Mouse (Mus musculus) liver, embryonic 11.5 days (tissue): ENCODE results near the gene Ift46. TPM values are rescaled to one million over a fixed set of nuclear protein-coding genes. Genes with fewer than 3 reads are reported as not detected.

ENCODE experiments used
- ATAC-seq: fragments of 200-750 bp; cut with Nextera tagmentation; replicated peaks from 2 replicates; pipeline ENCODE4 v1.8.0; 2017; ENCODE audit warnings: moderate number of reproducible peaks, mild to moderate bottlenecking, moderate TSS enrichment, moderate library complexity; ENCODE audit not compliant: low FRiP score
- DNase-seq: peaks from one replicate; pipeline ENCODE4 v3.0.0-alpha.2; 2017; ENCODE audit warnings: low spot score
- H3K27ac ChIP-seq: fragments of 300-500 bp; sonication (generic); 2 replicates; pipeline ENCODE4 v1.5.1; 2014; ENCODE audit warnings: mild to moderate bottlenecking, low read depth, low read length, control low read depth
- H3K27me3 ChIP-seq: fragments of 300-500 bp; sonication (generic); replicated peaks from 2 replicates; pipeline ENCODE4 v1.6.1; 2014; ENCODE audit warnings: low read length, mixed read lengths; ENCODE audit not compliant: control insufficient read depth, insufficient read depth
- H3K36me3 ChIP-seq: fragments of 300-500 bp; sonication (generic); 2 replicates; pipeline ENCODE4 v1.6.1; 2014; ENCODE audit warnings: mild to moderate bottlenecking, low read length, moderate library complexity, mixed read lengths; ENCODE audit not compliant: control insufficient read depth, insufficient read depth
- H3K4me1 ChIP-seq: fragments of 300-500 bp; sonication (generic); replicated peaks from 2 replicates; pipeline ENCODE4 v1.6.1; 2014; ENCODE audit warnings: low read length, mixed read lengths; ENCODE audit not compliant: control insufficient read depth, insufficient read depth
- H3K4me2 ChIP-seq: fragments of 300-500 bp; sonication (generic); 2 replicates; pipeline ENCODE4 v1.6.1; 2014; ENCODE audit warnings: mild to moderate bottlenecking, control low read depth, moderate library complexity
- H3K4me3 ChIP-seq: fragments of 300-500 bp; sonication (generic); 2 replicates; pipeline ENCODE4 v1.5.1; 2014; ENCODE audit warnings: low read depth, low read length, control low read depth
- H3K9ac ChIP-seq: fragments of 300-500 bp; sonication (generic); 2 replicates; pipeline ENCODE4 v1.6.1; 2014; ENCODE audit warnings: low read depth, low read length, control low read depth
- H3K9me3 ChIP-seq: fragments of 300-500 bp; sonication (generic); 2 replicates; pipeline ENCODE4 v1.6.1; 2016; ENCODE audit warnings: low read length, inconsistent platforms, mixed read lengths; ENCODE audit not compliant: control insufficient read depth
- WGBS: fragments of 180-500 bp; shearing (Covaris S2); extraction: QIAGEN DNeasy Blood & Tissue Kit; methylation state at CpG from one replicate; pipeline ENCODE4 v1.1.7; 2014; 5-methylcytosine and 5-hydroxymethylcytosine counted together
- polyA plus RNA-seq: library from polyadenylated mRNA; unstranded; fragments of >200 nt; fragmentation: Nextera tagmentation; extraction: Ambion mirVana; gene quantifications from 2 replicates; pipeline ENCODE4 v1.2.1, GENCODE M21; 2014

Gene Ift46
- polyA plus RNA-seq, 1 experiment from 2014 or later: 48.9 TPM

DNA sequence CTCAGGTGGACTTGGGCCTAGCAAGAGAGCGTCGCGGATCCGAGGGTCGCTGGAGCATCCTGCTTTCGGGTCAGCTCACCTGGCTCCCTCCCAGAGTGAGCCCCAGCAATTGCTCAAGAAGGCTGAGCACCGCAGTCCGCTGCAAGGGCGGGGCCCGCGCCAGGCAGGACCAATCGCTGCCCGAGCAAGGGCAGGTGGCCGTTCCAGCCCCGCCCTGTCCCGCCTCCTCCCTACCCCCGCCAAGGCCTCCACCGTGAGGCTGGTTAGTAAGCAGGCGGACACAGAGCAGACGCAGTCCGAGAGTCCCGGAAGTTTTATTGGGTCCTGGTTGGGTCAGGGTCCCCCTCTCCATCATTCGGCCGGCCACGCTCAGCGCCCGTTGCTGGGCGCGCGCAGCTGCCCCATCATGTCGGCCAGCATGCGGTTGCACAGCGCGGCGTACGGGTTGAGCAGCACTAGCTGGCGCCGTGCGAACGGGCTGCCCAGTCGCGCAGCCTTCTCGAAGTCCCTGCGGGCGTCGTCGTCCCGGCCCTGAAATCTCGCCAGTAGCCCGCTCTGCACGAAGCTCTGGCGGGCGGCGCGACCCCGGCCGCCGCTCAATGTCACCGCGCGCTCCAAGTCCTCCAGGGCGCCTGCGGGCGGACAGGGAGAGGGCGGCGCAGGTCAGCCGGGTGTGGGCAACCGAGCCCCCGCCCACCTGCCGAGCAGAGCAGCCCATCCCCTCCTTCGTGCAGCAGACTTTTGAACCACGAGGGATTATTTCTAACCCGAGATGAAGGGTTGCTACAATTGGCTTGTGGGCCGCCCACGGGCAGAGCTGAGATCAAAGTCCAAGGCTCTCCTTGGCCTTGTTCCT is 31.6 kb downstream of the Ift46 start, which contains the start of gene Tmem25:
TSS of gene Tmem25 (minus strand) at position 206 of the 856 bp plus-strand sequence.
- H3K9me3 ChIP-seq: no peaks in the 10 kb centered on the region
- DNase-seq (peak; percentile 87), ATAC-seq (peak; percentile 95)
- H3K27ac ChIP-seq: peak within 1 kb of the TSS; percentile 71; the same call in 1 of the 2 replicates
- H3K4me1 ChIP-seq: peaks cover 14% of the 10 kb centered on the region
- peak within 1 kb of the TSS; percentile 72 for H3K9ac ChIP-seq
- peaks cover 19% of the 10 kb centered on the region for H3K27me3 ChIP-seq
- under 1% methylated on average over 75 of the region's 75 CpGs for WGBS
- peak within 1 kb of the TSS; percentile 99 for H3K4me2 ChIP-seq
- peak within 1 kb of the TSS; percentile 72 for H3K4me3 ChIP-seq
- H3K36me3 ChIP-seq: no peaks in the 10 kb centered on the region

DNA sequence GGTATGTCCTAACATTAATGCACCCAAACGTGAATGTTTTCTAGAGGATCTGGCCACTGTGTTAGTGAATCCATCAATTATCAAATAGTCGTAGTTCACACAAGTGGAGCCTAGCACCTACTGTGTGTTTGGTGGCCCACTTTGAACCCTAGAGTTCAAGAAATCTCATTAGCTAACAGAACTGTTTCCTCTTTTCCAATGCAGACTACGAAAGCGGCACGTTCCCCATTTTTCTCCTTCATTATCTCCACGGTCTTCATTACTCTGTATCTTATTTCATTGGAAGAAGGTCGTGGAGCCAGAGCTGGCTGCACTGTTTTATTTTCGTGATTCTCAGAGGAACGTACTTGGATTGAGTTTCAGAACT is 32.2 kb downstream of the Ift46 start:
- Histone ChIP-seq H3K4me2 (peak overlapping the region; percentile 99), H3K4me1 (peaks cover 14% of the 10 kb centered on the region), H3K27me3 (peaks cover 19% of the 10 kb centered on the region), H3K4me3 (peak overlapping the region; percentile 72), H3K27ac (no peak overlapping the region), H3K9ac (peak overlapping the region; percentile 72), H3K36me3 (no peaks in the 10 kb centered on the region; the same call in none of the 2 replicates), H3K9me3 (no peaks in the 10 kb centered on the region)
- ATAC-seq: no peak
- 37% methylated on average over 9 of the region's 9 CpGs for WGBS
- no peak for DNase-seq

DNA sequence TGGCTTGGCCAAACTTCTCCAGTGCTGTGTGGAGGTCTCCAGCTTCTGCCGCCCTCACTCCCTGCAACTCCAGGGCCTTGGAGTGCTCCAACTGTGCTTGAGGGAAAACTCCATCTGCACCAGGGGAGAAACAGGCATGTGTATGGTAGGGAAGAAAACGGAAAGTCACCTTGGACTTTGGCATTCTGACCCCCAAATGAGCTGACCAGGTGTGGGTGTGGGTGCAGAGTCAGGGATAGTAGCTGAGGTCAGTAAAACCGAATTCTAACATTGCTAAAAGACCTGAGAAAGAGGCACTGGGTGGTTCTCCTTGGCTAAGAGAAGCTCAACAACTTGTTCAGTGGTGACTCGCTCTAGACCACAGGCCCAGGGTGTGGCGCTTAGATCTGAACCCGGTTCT is 34.0 kb downstream of the Ift46 start:
- Histone ChIP-seq H3K9me3 (no peaks in the 10 kb centered on the region), H3K27ac (no peak overlapping the region), H3K4me2 (no peak overlapping the region), H3K4me1 (peaks cover 14% of the 10 kb centered on the region), H3K27me3 (peaks cover 17% of the 10 kb centered on the region), H3K36me3 (peaks cover 7% of the 10 kb centered on the region), H3K4me3 (no peak overlapping the region), H3K9ac (no peak overlapping the region)
- 70% methylated on average over 6 of the region's 6 CpGs for WGBS
- DNase-seq: no peak
- ATAC-seq: no peak

DNA sequence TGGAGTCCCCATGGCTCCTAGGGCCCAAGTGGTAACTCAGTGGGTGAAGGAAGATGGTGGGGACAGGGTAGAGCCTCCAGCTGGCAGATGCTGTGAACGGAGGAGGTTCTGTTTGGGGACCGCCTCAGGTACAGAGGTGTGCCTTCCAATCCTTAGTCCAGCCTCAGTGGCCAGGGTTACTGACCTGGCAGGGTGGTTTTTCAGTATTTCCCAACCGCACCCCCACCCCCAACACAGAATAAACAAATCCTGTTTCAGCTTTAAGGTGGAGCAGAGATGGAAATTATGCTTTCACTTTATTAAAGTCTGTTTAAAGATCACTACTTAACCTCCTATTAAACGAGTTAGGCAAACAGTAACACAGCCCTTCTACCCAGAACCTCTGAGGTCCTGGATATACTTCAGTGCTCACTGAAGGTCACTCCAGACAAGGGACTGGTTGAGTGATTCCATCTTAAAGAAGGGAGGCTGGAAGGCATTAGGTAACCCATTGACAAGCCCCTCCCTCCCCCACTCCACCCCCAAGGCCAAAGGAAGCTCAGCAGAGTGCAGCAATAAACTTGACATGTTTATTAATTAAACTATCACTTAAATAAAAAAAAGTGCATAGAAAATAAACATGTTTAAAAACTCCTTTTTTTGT is 35.2 kb downstream of the Ift46 start, which contains the start of gene Ttc36:
TSS of gene Ttc36 (minus strand) at position 265 of the 643 bp plus-strand sequence.
- Histone ChIP-seq H3K4me1 (peaks cover 14% of the 10 kb centered on the region), H3K9ac (no peak within 1 kb of the TSS), H3K27ac (no peak within 1 kb of the TSS), H3K36me3 (peaks cover 14% of the 10 kb centered on the region), H3K4me3 (no peak within 1 kb of the TSS), H3K9me3 (no peaks in the 10 kb centered on the region), H3K4me2 (0 out of 2 replicates have a peak within 1 kb of the TSS, but pooled peaks have one; percentile 10), H3K27me3 (peaks cover 15% of the 10 kb centered on the region)
- WGBS: 64% methylated on average over 4 of the region's 4 CpGs
- DNase-seq (no peak), ATAC-seq (no peak)

DNA sequence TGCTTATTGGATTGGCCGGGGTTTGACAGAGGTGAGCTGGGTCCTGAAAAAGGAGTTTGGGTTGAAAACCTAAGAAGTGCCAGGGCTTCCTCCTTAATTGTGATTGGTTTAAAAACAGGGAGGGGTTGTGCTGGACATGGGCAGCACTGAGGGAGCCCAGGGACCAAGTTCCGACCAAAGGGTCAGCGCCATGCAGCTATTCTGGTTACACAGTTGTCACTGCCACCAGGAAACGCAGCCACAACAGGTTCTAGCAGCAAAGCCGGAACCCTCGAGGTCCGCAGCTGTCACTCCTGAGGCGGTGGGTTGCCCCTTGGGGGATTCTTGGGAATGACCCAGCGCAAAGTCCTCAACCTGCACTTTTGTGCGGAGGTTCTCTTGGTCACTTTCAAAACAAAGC is 37.0 kb downstream of the Ift46 start:
- 92% methylated on average over 10 of the region's 10 CpGs for WGBS
- Histone ChIP-seq H3K36me3 (peaks cover 25% of the 10 kb centered on the region), H3K4me1 (peaks cover 10% of the 10 kb centered on the region), H3K9me3 (no peaks in the 10 kb centered on the region), H3K27me3 (peaks cover 7% of the 10 kb centered on the region; the same call in 1 of the 2 replicates), H3K4me3 (no peak overlapping the region), H3K4me2 (no peak overlapping the region), H3K27ac (no peak overlapping the region), H3K9ac (no peak overlapping the region)
- no peak for DNase-seq
- ATAC-seq: no peak

DNA sequence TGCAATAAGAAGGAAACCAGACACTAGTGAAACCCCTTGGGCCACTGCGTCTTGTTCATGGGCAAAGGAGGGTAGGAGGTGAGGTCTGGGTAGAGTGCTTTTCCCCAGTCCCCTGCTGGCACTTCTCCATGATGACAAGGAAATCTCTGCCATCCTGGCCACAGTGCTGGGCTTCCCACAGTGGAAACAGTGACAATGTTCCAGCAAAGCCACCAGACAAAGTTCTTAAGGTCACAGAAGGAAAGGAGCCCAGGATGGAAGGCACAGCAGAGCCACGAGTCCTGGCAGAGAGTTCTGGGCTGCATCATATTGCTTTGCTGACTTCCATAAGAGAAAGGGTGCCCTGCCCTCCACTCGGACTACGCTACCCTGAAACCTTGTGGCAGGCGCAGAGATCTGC is 37.8 kb downstream of the Ift46 start:
- no peak overlapping the region for H3K27ac ChIP-seq
- H3K4me2 ChIP-seq: no peak overlapping the region
- ATAC-seq (no peak), DNase-seq (no peak)
- H3K9me3 ChIP-seq: no peaks in the 10 kb centered on the region
- no peak overlapping the region for H3K9ac ChIP-seq
- 0 out of 2 replicates have a peak, but pooled peaks cover 4% of the 10 kb centered on the region for H3K4me1 ChIP-seq
- H3K27me3 ChIP-seq: 0 out of 2 replicates have a peak, but pooled peaks cover under 1% of the 10 kb centered on the region
- peaks cover 33% of the 10 kb centered on the region for H3K36me3 ChIP-seq
- no peak overlapping the region for H3K4me3 ChIP-seq
- WGBS: 90% methylated on average over 5 of the region's 5 CpGs

DNA sequence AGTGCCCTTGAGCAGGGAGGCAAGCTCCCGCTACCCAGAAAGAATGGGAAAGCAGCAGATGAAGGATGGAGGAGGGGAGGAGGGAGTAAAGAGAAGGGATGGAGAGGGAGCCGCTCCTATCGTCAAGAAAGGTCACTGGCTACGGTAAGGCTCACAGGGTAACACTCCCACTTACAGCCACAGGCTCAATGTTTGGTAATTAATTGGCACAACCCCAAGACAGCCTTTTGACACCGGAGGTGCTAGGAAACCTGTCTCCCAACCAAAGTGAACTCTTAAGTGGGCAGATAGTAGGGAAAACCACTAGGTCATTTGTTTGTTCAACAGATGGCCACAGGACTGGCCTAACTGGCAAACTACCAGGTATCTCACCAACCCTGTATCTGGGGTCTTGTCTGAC is 39.4 kb downstream of the Ift46 start:
- Histone ChIP-seq H3K27ac (no peak overlapping the region), H3K9ac (no peak overlapping the region), H3K4me2 (no peak overlapping the region), H3K36me3 (peaks cover 39% of the 10 kb centered on the region), H3K4me3 (no peak overlapping the region), H3K9me3 (no peaks in the 10 kb centered on the region), H3K4me1 (no peaks in the 10 kb centered on the region), H3K27me3 (no peaks in the 10 kb centered on the region)
- DNase-seq (no peak), ATAC-seq (no peak)
- 79% methylated on average over 5 of the region's 5 CpGs for WGBS

DNA sequence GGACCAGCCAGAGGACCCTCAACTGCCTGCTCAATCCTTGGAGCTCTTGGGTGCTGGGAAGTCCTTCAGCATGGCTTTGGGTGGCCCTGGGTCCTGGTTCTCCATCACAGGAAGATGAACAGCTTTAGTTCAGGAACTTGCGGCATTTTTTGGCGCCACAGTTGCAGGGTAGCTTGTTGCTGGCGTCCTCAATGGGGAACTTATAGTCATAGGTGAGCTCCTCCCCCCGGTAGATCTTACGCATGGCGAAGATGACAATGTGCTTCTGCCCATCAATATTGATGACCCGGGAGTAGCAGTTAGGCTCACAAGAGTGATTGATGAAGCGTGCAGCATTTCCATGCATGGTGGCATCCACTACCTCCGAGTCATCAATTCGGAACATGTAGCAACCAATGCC is 40.1 kb downstream of the Ift46 start:
- H3K4me1 ChIP-seq: no peaks in the 10 kb centered on the region
- peaks cover 43% of the 10 kb centered on the region for H3K36me3 ChIP-seq
- DNase-seq: no peak
- 94% methylated on average over 10 of the region's 10 CpGs for WGBS
- no peak overlapping the region for H3K9ac ChIP-seq
- no peak for ATAC-seq
- H3K4me2 ChIP-seq: no peak overlapping the region
- no peaks in the 10 kb centered on the region for H3K27me3 ChIP-seq
- no peaks in the 10 kb centered on the region for H3K9me3 ChIP-seq
- H3K27ac ChIP-seq: no peak overlapping the region
- H3K4me3 ChIP-seq: no peak overlapping the region
